Mouse (Mus musculus) midbrain, embryonic 13.5 days (tissue): ENCODE results near the gene Olfr322. TPM values are rescaled to one million over a fixed set of nuclear protein-coding genes. Genes with fewer than 3 reads are reported as not detected.
"Not testable (repeated sequence)": the region's sequence is repeated elsewhere in the genome, so short reads cannot be mapped to it uniquely, and the experiment has no call there.

ENCODE experiments used
- ATAC-seq: fragments of 200-750 bp; cut with Nextera tagmentation; 2 replicates; pipeline ENCODE4 v1.8.0; 2017; ENCODE audit warnings: mild to moderate bottlenecking, moderate TSS enrichment, moderate library complexity
- H3K27ac ChIP-seq: fragments of 300-500 bp; sonication (generic); 2 replicates; pipeline ENCODE4 v1.5.1; 2015; ENCODE audit warnings: inconsistent platforms, mild to moderate bottlenecking, moderate library complexity
- H3K27me3 ChIP-seq: fragments of 300-500 bp; sonication (generic); 2 replicates; pipeline ENCODE4 v1.6.1; 2015; ENCODE audit warnings: mild to moderate bottlenecking, inconsistent platforms
- H3K36me3 ChIP-seq: fragments of 300-500 bp; sonication (generic); 2 replicates; pipeline ENCODE4 v1.6.1; 2015; ENCODE audit warnings: mild to moderate bottlenecking, inconsistent platforms
- H3K4me1 ChIP-seq: fragments of 300-500 bp; sonication (generic); replicated peaks from 2 replicates; pipeline ENCODE4 v1.6.1; 2015; ENCODE audit warnings: inconsistent platforms
- H3K4me2 ChIP-seq: fragments of 300-500 bp; sonication (generic); replicated peaks from 2 replicates; pipeline ENCODE4 v1.6.1; 2015; ENCODE audit warnings: moderate library complexity, mild to moderate bottlenecking, inconsistent platforms
- H3K4me3 ChIP-seq: fragments of 300-500 bp; sonication (generic); replicated peaks from 2 replicates; pipeline ENCODE4 v1.5.1; 2015; ENCODE audit warnings: mild to moderate bottlenecking, inconsistent platforms
- H3K9ac ChIP-seq: fragments of 300-500 bp; sonication (generic); replicated peaks from 2 replicates; pipeline ENCODE4 v1.6.1; 2015; ENCODE audit warnings: mild to moderate bottlenecking, inconsistent platforms
- H3K9me3 ChIP-seq: fragments of 300-500 bp; sonication (generic); 2 replicates; pipeline ENCODE4 v1.6.1; 2016; ENCODE audit warnings: mild to moderate bottlenecking, inconsistent platforms
- WGBS: fragments of 180-500 bp; shearing (Covaris S2); methylation state at CpG from one replicate; pipeline ENCODE4 v1.1.7; 2015; 5-methylcytosine and 5-hydroxymethylcytosine counted together
- polyA plus RNA-seq: library from polyadenylated mRNA; unstranded; fragments of >200 nt; fragmentation: Nextera tagmentation; extraction: Ambion mirVana; gene quantifications from 2 replicates; pipeline ENCODE4 v1.2.1, GENCODE M21; 2015

Gene Olfr322
- polyA plus RNA-seq, 1 experiment from 2014 or later: not detected

GRCm38 (mm10) chr11:58641057-58641456 lies 17.5 kb upstream of the Olfr322 start:
- ATAC-seq: no peak
- Histone ChIP-seq H3K27me3 (peaks cover 31% of the 10 kb centered on the region), H3K27ac (no peak overlapping the region), H3K36me3 (no peaks in the 10 kb centered on the region), H3K4me3 (peak overlapping the region; percentile 44), H3K4me2 (peak overlapping the region; percentile 92), H3K9ac (no peak overlapping the region), H3K4me1 (peaks cover 9% of the 10 kb centered on the region), H3K9me3 (no peaks in the 10 kb centered on the region)
- WGBS: 30% methylated on average over 14 of the region's 14 CpGs

GRCm38 (mm10) chr11:58641638-58642358 lies 16.8 kb upstream of the Olfr322 start:
- H3K4me2 ChIP-seq: no peak overlapping the region
- H3K4me3 ChIP-seq: no peak overlapping the region
- peaks cover 31% of the 10 kb centered on the region for H3K27me3 ChIP-seq
- no peaks in the 10 kb centered on the region for H3K9me3 ChIP-seq
- 86% methylated on average over 13 of the region's 13 CpGs for WGBS
- no peak overlapping the region for H3K27ac ChIP-seq
- ATAC-seq: no peak
- peaks cover 9% of the 10 kb centered on the region for H3K4me1 ChIP-seq
- no peak overlapping the region for H3K9ac ChIP-seq
- H3K36me3 ChIP-seq: no peaks in the 10 kb centered on the region

GRCm38 (mm10) chr11:58643350-58643749 lies 15.2 kb upstream of the Olfr322 start:
- Histone ChIP-seq H3K27me3 (peaks cover 26% of the 10 kb centered on the region), H3K36me3 (no peaks in the 10 kb centered on the region), H3K27ac (no peak overlapping the region), H3K4me2 (no peak overlapping the region), H3K4me3 (no peak overlapping the region), H3K4me1 (peaks cover 9% of the 10 kb centered on the region), H3K9me3 (no peaks in the 10 kb centered on the region), H3K9ac (no peak overlapping the region)
- ATAC-seq: no peak
- 39% methylated on average over 6 of the region's 6 CpGs for WGBS

- no peak for ATAC-seq
These were observed 3.4 kb upstream of the Olfr322 start for GRCm38 (mm10) chr11:58655151-58655550.

GRCm38 (mm10) chr11:58669252-58669651 lies 10.7 kb downstream of the Olfr322 start:
- Histone ChIP-seq H3K27me3 (no peaks in the 10 kb centered on the region), H3K9me3 (no peaks in the 10 kb centered on the region; the same call in 1 of the 2 replicates), H3K4me3 (no peak overlapping the region), H3K36me3 (no peaks in the 10 kb centered on the region), H3K27ac (no peak overlapping the region), H3K4me1 (no peaks in the 10 kb centered on the region), H3K4me2 (no peak overlapping the region), H3K9ac (no peak overlapping the region)
- ATAC-seq: no peak

More at GRCm38 (mm10) chr11:58655151-58655550, 3.4 kb upstream of the Olfr322 start:
- no peaks in the 10 kb centered on the region for H3K9me3 ChIP-seq
- H3K27me3 ChIP-seq: no peaks in the 10 kb centered on the region
- H3K9ac ChIP-seq: no peak overlapping the region
- no peaks in the 10 kb centered on the region for H3K4me1 ChIP-seq
- H3K4me3 ChIP-seq: no peak overlapping the region
- no peaks in the 10 kb centered on the region for H3K36me3 ChIP-seq
- no peak overlapping the region for H3K27ac ChIP-seq
- WGBS: 94% methylated on average over 3 of the region's 3 CpGs
- no peak overlapping the region for H3K4me2 ChIP-seq

- Histone ChIP-seq H3K36me3 (no peaks in the 10 kb centered on the region), H3K4me1 (no peaks in the 10 kb centered on the region), H3K9ac (no peak overlapping the region), H3K27ac (no peak overlapping the region), H3K27me3 (no peaks in the 10 kb centered on the region), H3K9me3 (no peaks in the 10 kb centered on the region; the same call in 1 of the 2 replicates), H3K4me2 (no peak overlapping the region), H3K4me3 (no peak overlapping the region)
- 57% methylated on average over 4 of the region's 4 CpGs for WGBS
- no peak for ATAC-seq
These were observed 13.2 kb downstream of the Olfr322 start for GRCm38 (mm10) chr11:58671825-58672224.

GRCm38 (mm10) chr11:58680799-58681198 lies 22.2 kb downstream of the Olfr322 start, which contains the start of gene Olfr320:
Olfr320 (plus strand) TSS chr11:58681099.
- no peaks in the 10 kb centered on the region for H3K36me3 ChIP-seq
- H3K4me1 ChIP-seq: no peaks in the 10 kb centered on the region
- no peaks in the 10 kb centered on the region for H3K27me3 ChIP-seq
- no peaks in the 10 kb centered on the region for H3K9me3 ChIP-seq
- WGBS: 88% methylated on average over 1 of the region's 1 CpGs
- H3K4me3 ChIP-seq: no peak within 1 kb of the TSS
- no peak within 1 kb of the TSS for H3K9ac ChIP-seq
- no peak for ATAC-seq
- no peak within 1 kb of the TSS for H3K4me2 ChIP-seq
- H3K27ac ChIP-seq: no peak within 1 kb of the TSS

GRCm38 (mm10) chr11:58698862-58699261 lies 40.3 kb downstream of the Olfr322 start, which contains the start of gene Olfr319:
Olfr319 (plus strand) TSS chr11:58699162.
- H3K4me2 ChIP-seq: no peak within 1 kb of the TSS
- H3K9me3 ChIP-seq: peaks cover 9% of the 10 kb centered on the region
- no peaks in the 10 kb centered on the region for H3K4me1 ChIP-seq
- H3K36me3 ChIP-seq: no peaks in the 10 kb centered on the region
- no peak within 1 kb of the TSS for H3K27ac ChIP-seq
- H3K9ac ChIP-seq: no peak within 1 kb of the TSS
- no peak within 1 kb of the TSS for H3K4me3 ChIP-seq
- ATAC-seq: no peak
- 85% methylated on average over 3 of the region's 3 CpGs for WGBS
- H3K27me3 ChIP-seq: no peaks in the 10 kb centered on the region

- H3K9ac ChIP-seq: no peak overlapping the region
- H3K9me3 ChIP-seq: no peaks in the 10 kb centered on the region
- H3K27me3 ChIP-seq: no peaks in the 10 kb centered on the region
- WGBS: 77% methylated on average over 11 of the region's 11 CpGs
- no peak overlapping the region for H3K4me3 ChIP-seq
- H3K4me2 ChIP-seq: no peak overlapping the region
- H3K27ac ChIP-seq: no peak overlapping the region
- no peaks in the 10 kb centered on the region for H3K36me3 ChIP-seq
- no peak for ATAC-seq
- no peaks in the 10 kb centered on the region for H3K4me1 ChIP-seq
These were observed 50.5 kb downstream of the Olfr322 start for GRCm38 (mm10) chr11:58709086-58709485.

- WGBS: 92% methylated on average over 7 of the region's 7 CpGs
- not testable (repeated sequence) for ATAC-seq
These were observed 59.1 kb downstream of the Olfr322 start for GRCm38 (mm10) chr11:58717723-58718122.

More at GRCm38 (mm10) chr11:58717723-58718122, 59.1 kb downstream of the Olfr322 start:
- not testable (repeated sequence) for H3K4me3 ChIP-seq, H3K36me3 ChIP-seq, H3K9ac ChIP-seq, H3K27me3 ChIP-seq, H3K27ac ChIP-seq, H3K4me1 ChIP-seq, H3K4me2 ChIP-seq, H3K9me3 ChIP-seq
